Mouse (Mus musculus): ENCODE data around the gene Nkx1-2.

Nkx1-2 gene

GRCm38 (mm10) chr7:132599071-132599975 is at the start of gene Nkx1-2:
Nkx1-2 (minus strand) TSS chr7:132599637.
- no peaks in the 10 kb centered on the region; the same call in 1 of the 2 replicates for H3K27me3 ChIP-seq (ENCODE audit: control insufficient read depth, insufficient read depth, low read length, poor library complexity, severe bottlenecking)
- no peak for DNase-seq (ENCODE audit: low read depth, low spot score)
- H3K36me3 ChIP-seq (ENCODE audit: control insufficient read depth, insufficient read depth, low read length, poor library complexity, severe bottlenecking), result no peaks in the 10 kb centered on the region

- no peak for DNase-seq (ENCODE audit: low read depth, low spot score)
- Histone ChIP-seq H3K36me3 (ENCODE audit: control insufficient read depth, insufficient read depth, low read length, poor library complexity, severe bottlenecking) (no peaks in the 10 kb centered on the region), H3K27me3 (ENCODE audit: control insufficient read depth, insufficient read depth, low read length, poor library complexity, severe bottlenecking) (no peaks in the 10 kb centered on the region)
Measured at GRCm38 (mm10) chr7:132646514-132646913, 47.1 kb upstream of the Nkx1-2 start.

DNA sequence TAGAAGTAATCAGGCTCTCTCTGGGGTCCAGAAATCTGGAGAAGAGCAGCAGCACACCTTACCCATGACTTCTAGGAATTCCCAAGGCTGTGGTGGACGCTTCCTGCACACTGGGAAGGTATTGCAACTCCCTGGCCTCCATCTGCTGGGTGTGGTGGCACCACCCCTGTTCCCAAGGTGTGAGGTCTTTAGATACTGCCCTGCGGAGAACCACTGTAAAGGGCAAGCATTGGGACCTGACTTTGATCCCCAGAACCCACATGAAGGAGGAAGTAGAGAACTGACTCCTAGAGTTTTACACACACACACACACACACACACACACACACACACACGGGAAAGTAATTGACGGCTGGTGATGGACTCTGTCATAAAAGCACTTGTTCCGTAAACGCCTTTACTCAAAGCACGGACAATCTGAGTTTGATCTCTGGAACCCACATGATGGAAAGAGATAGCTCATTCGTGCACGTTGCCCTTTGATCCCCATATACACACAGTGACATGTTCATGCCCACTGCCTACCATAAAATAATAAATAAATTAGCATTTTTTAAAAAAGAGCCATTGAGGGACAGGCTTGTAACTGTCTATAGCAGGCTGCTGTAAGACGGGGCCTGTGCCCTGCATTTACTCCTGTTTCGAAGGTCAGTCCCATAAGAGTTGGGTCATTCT is 45.3 kb upstream of the Nkx1-2 start:
- no peaks in the 10 kb centered on the region for H3K27me3 ChIP-seq (ENCODE audit: control insufficient read depth, insufficient read depth, low read length, poor library complexity, severe bottlenecking)
- no peaks in the 10 kb centered on the region for H3K36me3 ChIP-seq (ENCODE audit: control insufficient read depth, insufficient read depth, low read length, poor library complexity, severe bottlenecking)
- no peak for DNase-seq (ENCODE audit: low read depth, low spot score)

- no peaks in the 10 kb centered on the region for H3K36me3 ChIP-seq (ENCODE audit: control insufficient read depth, insufficient read depth, low read length, poor library complexity, severe bottlenecking)
- H3K27me3 ChIP-seq (ENCODE audit: control insufficient read depth, insufficient read depth, low read length, poor library complexity, severe bottlenecking), result no peaks in the 10 kb centered on the region
- DNase-seq (ENCODE audit: low read depth, low spot score), result no peak
Measured at GRCm38 (mm10) chr7:132641606-132642005, 42.2 kb upstream of the Nkx1-2 start.

- no peaks in the 10 kb centered on the region for H3K27me3 ChIP-seq (ENCODE audit: control insufficient read depth, insufficient read depth, low read length, poor library complexity, severe bottlenecking)
- no peaks in the 10 kb centered on the region for H3K36me3 ChIP-seq (ENCODE audit: control insufficient read depth, insufficient read depth, low read length, poor library complexity, severe bottlenecking)
- no peak for DNase-seq (ENCODE audit: low read depth, low spot score)
Measured at GRCm38 (mm10) chr7:132640946-132641345, 41.5 kb upstream of the Nkx1-2 start.

DNA sequence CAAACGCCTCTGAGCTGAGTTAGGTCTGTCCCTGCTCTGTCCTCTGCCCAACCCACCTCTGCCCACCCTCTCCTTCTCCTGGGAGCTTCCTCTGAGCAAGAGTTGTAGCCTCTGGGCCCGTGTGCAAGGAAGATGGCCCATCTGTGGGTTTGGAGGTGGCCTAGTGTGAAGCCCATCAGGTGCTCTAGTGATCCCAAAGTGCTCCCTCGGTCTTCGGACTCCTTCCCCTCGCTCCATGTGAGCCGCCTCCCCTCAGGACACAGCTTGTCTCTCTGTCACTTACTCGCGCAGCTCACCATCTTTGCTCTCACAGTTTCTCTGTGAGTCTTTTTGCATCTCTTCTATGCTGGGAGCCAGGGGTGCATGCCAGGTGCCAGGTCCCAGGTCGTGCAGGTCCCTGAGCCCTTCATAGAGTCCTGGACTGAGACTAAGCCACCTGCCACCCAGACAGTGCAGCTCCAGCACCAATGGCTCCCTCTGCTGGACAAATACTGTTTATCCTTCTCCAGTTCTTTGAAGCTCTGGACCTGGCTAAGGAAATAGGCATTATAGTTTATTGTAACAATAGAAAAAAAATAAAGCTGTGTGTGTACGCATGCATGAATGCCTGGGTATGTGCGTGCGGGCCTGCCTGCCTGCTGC is 39.1 kb upstream of the Nkx1-2 start:
- Histone ChIP-seq H3K36me3 (ENCODE audit: control insufficient read depth, insufficient read depth, low read length, poor library complexity, severe bottlenecking) (no peaks in the 10 kb centered on the region), H3K27me3 (ENCODE audit: control insufficient read depth, insufficient read depth, low read length, poor library complexity, severe bottlenecking) (no peaks in the 10 kb centered on the region)
- DNase-seq (ENCODE audit: low read depth, low spot score), result peak; percentile 70

- Histone ChIP-seq H3K36me3 (ENCODE audit: control insufficient read depth, insufficient read depth, low read length, poor library complexity, severe bottlenecking) (no peaks in the 10 kb centered on the region), H3K27me3 (ENCODE audit: control insufficient read depth, insufficient read depth, low read length, poor library complexity, severe bottlenecking) (no peaks in the 10 kb centered on the region)
- DNase-seq (ENCODE audit: low read depth, low spot score), result no peak
Measured at GRCm38 (mm10) chr7:132637292-132637691, 37.9 kb upstream of the Nkx1-2 start.

- no peaks in the 10 kb centered on the region for H3K36me3 ChIP-seq (ENCODE audit: control insufficient read depth, insufficient read depth, low read length, poor library complexity, severe bottlenecking)
- H3K27me3 ChIP-seq (ENCODE audit: control insufficient read depth, insufficient read depth, low read length, poor library complexity, severe bottlenecking), result no peaks in the 10 kb centered on the region
- DNase-seq (ENCODE audit: low read depth, low spot score), result peak; percentile 11
Measured at GRCm38 (mm10) chr7:132631313-132631712, 31.9 kb upstream of the Nkx1-2 start.

GRCm38 (mm10) chr7:132627448-132627847 is 28.0 kb upstream of the Nkx1-2 start:
- Histone ChIP-seq H3K36me3 (ENCODE audit: control insufficient read depth, insufficient read depth, low read length, poor library complexity, severe bottlenecking) (no peaks in the 10 kb centered on the region), H3K27me3 (ENCODE audit: control insufficient read depth, insufficient read depth, low read length, poor library complexity, severe bottlenecking) (no peaks in the 10 kb centered on the region)
- no peak for DNase-seq (ENCODE audit: low read depth, low spot score)

- DNase-seq (ENCODE audit: low read depth, low spot score), result no peak
- H3K36me3 ChIP-seq (ENCODE audit: control insufficient read depth, insufficient read depth, low read length, poor library complexity, severe bottlenecking), result no peaks in the 10 kb centered on the region
- H3K27me3 ChIP-seq (ENCODE audit: control insufficient read depth, insufficient read depth, low read length, poor library complexity, severe bottlenecking), result no peaks in the 10 kb centered on the region
Measured at GRCm38 (mm10) chr7:132626174-132626573, 26.7 kb upstream of the Nkx1-2 start.

DNA sequence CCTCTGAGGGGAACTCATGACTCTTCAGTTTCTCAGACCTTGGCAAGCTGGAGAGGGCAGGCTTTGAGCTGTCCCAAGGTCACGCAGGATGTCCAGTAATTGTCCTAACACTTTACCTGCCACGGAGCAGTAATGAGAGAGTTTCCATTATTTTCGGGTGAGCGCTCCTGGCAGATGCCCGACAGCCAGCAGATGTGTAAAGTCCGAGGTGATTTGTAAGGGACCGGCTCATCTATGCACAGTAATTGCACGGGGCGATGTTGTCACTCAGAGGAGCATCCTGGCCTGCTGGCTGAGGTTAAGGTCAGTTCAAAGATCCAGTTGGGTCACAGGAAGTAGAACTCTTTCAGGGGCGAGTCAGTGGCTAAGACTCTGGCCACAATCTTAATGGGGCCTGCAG is 24.7 kb upstream of the Nkx1-2 start:
- Histone ChIP-seq H3K36me3 (ENCODE audit: control insufficient read depth, insufficient read depth, low read length, poor library complexity, severe bottlenecking) (no peaks in the 10 kb centered on the region), H3K27me3 (ENCODE audit: control insufficient read depth, insufficient read depth, low read length, poor library complexity, severe bottlenecking) (no peaks in the 10 kb centered on the region)
- no peak for DNase-seq (ENCODE audit: low read depth, low spot score)

DNA sequence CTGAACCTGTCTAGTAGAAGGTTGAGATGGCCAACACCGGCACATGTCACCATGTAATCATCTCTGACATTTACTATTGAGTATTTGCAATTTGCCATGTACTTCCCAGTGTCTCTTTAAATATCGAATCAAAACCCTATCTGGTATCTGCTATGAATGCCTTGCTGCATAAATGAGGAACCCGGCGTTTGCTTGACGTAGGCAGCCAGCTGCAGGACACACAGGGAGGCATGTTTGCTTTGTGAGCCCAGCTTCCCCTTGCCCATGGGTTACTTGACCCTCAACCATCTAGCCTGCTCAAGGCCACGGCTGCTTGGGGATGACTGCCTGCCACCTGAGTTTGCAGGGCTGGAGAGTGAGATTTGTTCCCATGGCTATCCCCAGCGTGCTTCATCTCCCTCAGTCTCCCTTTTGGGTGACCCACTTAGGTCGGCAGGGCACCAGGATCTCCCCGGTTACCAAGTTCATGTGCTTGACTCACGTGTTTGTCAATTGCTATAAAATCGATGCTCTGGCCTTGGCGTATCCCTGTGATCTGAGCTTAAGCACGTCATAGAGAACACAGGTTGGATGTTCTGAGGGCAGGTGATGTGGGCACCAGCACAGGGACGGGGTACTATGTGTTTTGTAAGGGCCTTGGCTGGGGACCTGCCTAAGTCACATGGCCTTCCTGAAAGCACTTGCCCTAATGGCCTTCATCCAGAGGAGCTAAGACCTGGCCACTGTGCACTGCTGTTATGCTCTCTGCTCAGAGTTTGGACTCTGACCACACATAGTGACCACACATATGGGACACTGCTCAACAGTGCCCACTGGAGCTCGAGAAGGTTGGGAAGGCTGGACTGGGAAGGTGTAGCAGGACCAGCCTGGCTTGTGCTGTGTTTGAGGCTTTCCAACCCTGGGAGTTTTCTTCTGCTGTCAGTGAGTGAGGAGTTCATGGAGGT is 20.8 kb upstream of the Nkx1-2 start:
- Histone ChIP-seq H3K36me3 (ENCODE audit: control insufficient read depth, insufficient read depth, low read length, poor library complexity, severe bottlenecking) (no peaks in the 10 kb centered on the region), H3K27me3 (ENCODE audit: control insufficient read depth, insufficient read depth, low read length, poor library complexity, severe bottlenecking) (no peaks in the 10 kb centered on the region)
- no peak for DNase-seq (ENCODE audit: low read depth, low spot score)

- no peak for DNase-seq (ENCODE audit: low read depth, low spot score)
- no peaks in the 10 kb centered on the region for H3K36me3 ChIP-seq (ENCODE audit: control insufficient read depth, insufficient read depth, low read length, poor library complexity, severe bottlenecking)
- H3K27me3 ChIP-seq (ENCODE audit: control insufficient read depth, insufficient read depth, low read length, poor library complexity, severe bottlenecking), result no peaks in the 10 kb centered on the region
Measured at GRCm38 (mm10) chr7:132619549-132619948, 20.1 kb upstream of the Nkx1-2 start.

DNA sequence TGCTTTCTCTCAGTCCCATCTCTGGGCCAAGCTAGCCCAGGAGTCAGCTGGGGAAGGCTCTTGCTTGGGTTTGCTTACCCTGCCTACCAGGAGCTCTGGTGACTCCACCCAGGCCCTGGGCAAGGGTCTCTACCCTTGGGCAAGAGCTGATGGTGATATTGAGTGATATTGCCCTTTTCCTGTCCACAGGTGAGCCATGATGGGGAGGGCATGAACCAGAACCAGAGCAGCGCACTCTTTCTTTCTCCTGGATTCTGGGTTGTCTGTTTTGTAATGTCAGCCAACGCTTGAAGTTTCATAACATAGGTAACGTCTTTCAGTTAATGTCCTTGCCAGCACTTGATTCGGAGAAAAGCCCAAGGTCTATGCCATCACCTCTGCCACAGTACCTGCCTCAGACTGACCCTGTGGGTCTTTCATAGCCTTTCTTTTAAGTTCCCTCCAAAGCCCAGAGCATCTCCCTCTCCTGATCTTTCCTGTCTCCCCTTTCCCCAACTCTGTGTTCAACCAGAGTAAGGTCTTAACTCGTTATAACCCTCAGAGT is 17.7 kb upstream of the Nkx1-2 start:
- Histone ChIP-seq H3K36me3 (ENCODE audit: control insufficient read depth, insufficient read depth, low read length, poor library complexity, severe bottlenecking) (no peaks in the 10 kb centered on the region), H3K27me3 (ENCODE audit: control insufficient read depth, insufficient read depth, low read length, poor library complexity, severe bottlenecking) (no peaks in the 10 kb centered on the region)

More for the DNA sequence above, 17.7 kb upstream of the Nkx1-2 start:
- DNase-seq (ENCODE audit: low read depth, low spot score), result no peak
